Mouse (Mus musculus): ENCODE data around the gene Foxo4.

The Foxo4 gene

DNA sequence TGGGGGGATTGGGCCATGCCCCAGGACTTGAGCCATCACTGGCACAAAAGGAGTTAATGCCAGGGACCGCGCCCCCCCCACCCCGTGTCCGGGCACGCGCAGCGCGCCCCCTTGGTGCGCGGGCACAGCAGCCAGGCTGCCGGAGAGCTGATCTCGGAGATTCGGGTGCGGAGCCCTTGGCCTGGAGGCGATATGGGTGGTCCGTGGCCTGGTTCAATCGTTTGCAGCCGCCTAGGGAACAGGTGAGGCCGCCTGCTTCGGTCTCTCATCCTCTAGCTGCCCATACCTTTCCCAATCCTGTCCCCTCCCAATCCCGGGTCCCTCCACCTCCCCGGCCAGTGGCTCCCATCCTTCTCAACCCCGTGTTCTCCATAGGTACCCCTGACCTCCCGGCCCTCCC, 44.7 kb downstream of the Foxo4 start, which contains the start of gene Nlgn3:
Nlgn3 (plus strand) TSS at position 114 of the 400 bp plus-strand sequence.
- peak; percentile 68 for DNase-seq

DNA sequence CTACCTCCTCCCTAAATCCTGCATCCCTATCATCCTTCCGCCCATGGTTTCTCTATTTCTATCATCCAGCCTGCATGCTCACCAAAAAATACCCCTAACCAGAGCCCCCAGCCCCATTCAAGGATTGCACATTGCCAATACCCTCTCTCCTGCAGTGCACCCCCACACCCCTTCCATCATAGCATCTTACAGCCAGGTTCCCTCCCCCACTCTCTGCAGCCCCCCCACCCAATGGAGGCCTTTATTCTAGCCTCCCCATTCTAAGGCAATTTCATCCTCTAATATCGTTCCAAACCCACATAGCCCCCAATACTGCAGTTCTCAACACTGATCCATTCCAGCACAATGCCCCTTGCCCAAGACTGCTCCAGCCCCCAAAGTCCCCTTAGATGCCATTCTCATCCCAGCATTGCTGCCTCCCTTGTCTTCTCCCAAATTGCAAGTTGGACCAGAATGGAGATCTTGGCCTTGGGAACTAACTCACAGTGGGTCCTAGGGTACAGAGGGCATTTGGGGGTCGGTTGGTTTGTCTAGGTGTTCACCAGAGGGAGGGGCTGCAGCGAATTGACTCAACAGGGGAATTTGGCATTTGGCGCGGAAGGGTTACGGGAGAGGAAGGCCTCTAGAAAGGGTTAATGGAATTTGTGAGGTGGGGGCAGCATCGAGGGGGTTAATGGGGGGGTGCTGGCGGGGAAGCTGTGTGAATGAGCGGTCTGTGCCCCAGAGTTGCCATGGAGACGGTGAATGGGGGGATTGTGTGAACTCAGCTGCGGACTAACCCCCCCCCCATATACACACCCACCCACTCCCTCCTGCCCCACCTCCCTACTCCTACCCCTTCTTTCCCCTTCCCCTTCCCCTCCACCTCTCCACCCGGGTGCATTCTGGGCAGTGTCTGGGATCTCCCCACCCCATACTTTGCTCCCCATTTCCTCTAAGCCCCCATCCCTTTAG, 45.4 kb downstream of the Foxo4 start:
- DNase-seq, result no peak

DNA sequence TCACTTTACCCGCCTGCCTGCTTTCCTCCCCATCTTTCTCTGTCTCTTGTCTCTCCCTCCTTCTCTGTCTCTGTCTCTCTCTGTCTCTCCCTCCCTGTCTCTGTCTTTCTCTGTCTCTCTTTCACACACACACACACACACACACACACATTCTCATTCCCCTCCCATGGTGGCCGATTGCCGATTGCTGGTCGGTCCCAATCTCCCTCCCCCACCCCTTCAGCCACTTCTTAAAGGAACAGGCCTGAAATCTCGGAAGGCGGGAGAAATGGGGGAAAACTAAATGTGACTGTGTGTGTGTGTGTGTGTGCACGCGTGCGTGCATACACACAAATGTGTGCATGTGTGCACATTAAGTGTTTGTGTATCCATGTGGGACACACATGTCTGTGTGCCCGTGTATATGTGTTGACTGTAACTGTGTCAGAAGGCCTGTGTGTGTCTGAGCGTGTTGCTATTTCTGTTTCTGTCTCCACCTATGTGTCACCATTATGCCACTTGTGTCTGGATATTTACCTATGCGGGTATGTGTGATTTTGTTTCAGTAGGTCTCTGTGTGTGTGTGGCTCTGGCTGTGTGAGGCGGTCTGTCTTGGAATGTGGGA, 46.2 kb downstream of the Foxo4 start:
- no peak for DNase-seq

- peak; percentile 28 for DNase-seq
These were observed 47.3 kb downstream of the Foxo4 start for GRCm38 (mm10) chrX:101301654-101302053.

GRCm38 (mm10) chrX:101304646-101305045, 50.3 kb downstream of the Foxo4 start:
- DNase-seq, result peak; percentile 45

GRCm38 (mm10) chrX:101309299-101309698, 55.0 kb downstream of the Foxo4 start:
- no peak for DNase-seq
